Mouse (Mus musculus) lung, postnatal 0 days (tissue): ENCODE measurements at regions not wholly inside any gene's neighbourhood (a gene's known extent, or its start where the extent isn't known, plus 50 kb on each side); places are given as distances from the start of the nearest gene placed in this dataset.
A peak's percentile ranks its signal among the peaks of the same experiment; 100 is the strongest.

Source experiments
- ATAC-seq: fragments of 200-750 bp; cut with Nextera tagmentation; 2 replicates; pipeline ENCODE4 v1.8.0; 2017; ENCODE audit warnings: moderate library complexity
- DNase-seq: peaks from one replicate; pipeline ENCODE4 v3.0.0-alpha.2; 2016; ENCODE audit warnings: low spot score
- H3K27ac ChIP-seq: fragments of 300-500 bp; sonication (generic); 2 replicates; pipeline ENCODE4 v1.5.1; 2014; ENCODE audit warnings: antibody characterized with exemption, mild to moderate bottlenecking, low read length, mixed read lengths
- H3K27me3 ChIP-seq: fragments of 300-500 bp; sonication (generic); replicated peaks from 2 replicates; pipeline ENCODE4 v1.6.1; 2014; ENCODE audit warnings: low read length, mixed read lengths; ENCODE audit not compliant: insufficient read depth
- H3K36me3 ChIP-seq: fragments of 300-500 bp; sonication (generic); 2 replicates; pipeline ENCODE4 v1.6.1; 2014; ENCODE audit warnings: low read length, mixed read lengths; ENCODE audit not compliant: insufficient read depth
- H3K4me1 ChIP-seq: fragments of 300-500 bp; sonication (generic); 2 replicates; pipeline ENCODE4 v1.6.1; 2014; ENCODE audit warnings: antibody characterized with exemption, low read depth, low read length, mixed read lengths; ENCODE audit not compliant: insufficient read depth
- H3K4me2 ChIP-seq: fragments of 300-500 bp; sonication (generic); replicated peaks from 2 replicates; pipeline ENCODE4 v1.6.1; 2014; ENCODE audit warnings: low read depth, mild to moderate bottlenecking, low read length, moderate library complexity, mixed read lengths
- H3K4me3 ChIP-seq: fragments of 300-500 bp; sonication (generic); 2 replicates; pipeline ENCODE4 v1.5.1; 2014; ENCODE audit warnings: low read depth, low read length
- H3K9ac ChIP-seq: fragments of 300-500 bp; sonication (generic); replicated peaks from 2 replicates; pipeline ENCODE4 v1.6.1; 2014; ENCODE audit warnings: low read depth, mild to moderate bottlenecking
- H3K9me3 ChIP-seq: fragments of 300-500 bp; sonication (generic); 2 replicates; pipeline ENCODE4 v1.6.1; 2016; ENCODE audit warnings: low read length, mixed read lengths
- CTCF ChIP-seq: IDR thresholded peaks from 2 replicates; pipeline ENCODE4 v1.5.1; 2016; ENCODE audit warnings: antibody characterized with exemption, mild to moderate bottlenecking
- EP300 ChIP-seq: IDR thresholded peaks from 2 replicates; pipeline ENCODE4 v1.6.1; 2016; ENCODE audit warnings: antibody characterized with exemption, mild to moderate bottlenecking, control low read depth
- WGBS: fragments of 180-500 bp; shearing (Covaris S2); extraction: QIAGEN DNeasy Blood & Tissue Kit; methylation state at CpG from one replicate; pipeline ENCODE4 v1.1.7; 2014; 5-methylcytosine and 5-hydroxymethylcytosine counted together

DNA sequence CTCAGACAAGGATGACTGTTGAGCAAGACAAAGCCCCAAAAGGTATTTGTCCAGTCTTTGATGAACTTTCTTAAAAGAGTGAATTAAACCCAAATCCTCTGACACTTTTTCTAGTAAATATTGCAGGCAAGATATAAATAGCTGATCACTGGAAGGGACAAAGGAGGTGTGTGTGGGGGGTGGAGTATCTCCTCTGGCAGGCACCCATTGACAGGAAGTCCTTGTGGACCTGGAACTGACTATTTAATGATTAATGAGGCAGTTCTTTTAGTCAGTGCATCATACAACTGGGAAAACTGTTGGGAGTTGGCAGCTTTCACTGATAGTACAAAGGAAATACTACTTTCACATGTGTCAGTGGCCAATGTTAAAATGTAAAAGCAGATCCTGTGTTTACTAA, 457.1 kb downstream of the Pid1 start:
- DNase-seq = no peak
- no peaks in the 10 kb centered on the region for H3K9me3 ChIP-seq
- no peaks in the 10 kb centered on the region for H3K4me1 ChIP-seq
- no peak overlapping the region for H3K4me2 ChIP-seq
- no peak overlapping the region for H3K27ac ChIP-seq
- TF ChIP-seq CTCF (no peak), EP300 (no peak)
- no peak overlapping the region for H3K9ac ChIP-seq
- ATAC-seq = no peak
- no peak overlapping the region for H3K4me3 ChIP-seq
- no peaks in the 10 kb centered on the region for H3K27me3 ChIP-seq
- H3K36me3 ChIP-seq = no peaks in the 10 kb centered on the region

DNA sequence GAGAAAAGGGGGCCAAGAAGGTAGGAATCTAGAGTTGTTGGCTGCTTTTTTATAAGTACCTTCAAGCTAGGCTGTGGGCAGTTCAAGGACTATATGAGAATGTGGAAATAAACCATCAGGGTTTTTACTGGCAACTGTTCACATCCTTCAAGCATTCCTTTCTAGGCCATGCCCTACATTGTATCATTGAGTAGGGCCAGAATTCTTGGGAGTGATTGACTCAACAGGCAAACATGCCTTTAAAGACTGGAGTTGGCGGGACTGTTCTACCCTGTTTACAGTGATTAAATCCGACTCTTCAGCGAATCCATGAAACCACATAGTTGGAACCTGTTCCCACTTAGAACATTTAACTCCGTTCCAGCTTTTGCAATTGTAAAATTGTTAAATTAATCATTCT, 463.8 kb downstream of the Pid1 start:
- ATAC-seq = peak; percentile 77; the same call in 1 of the 2 replicates
- no peak overlapping the region for H3K9ac ChIP-seq
- H3K4me3 ChIP-seq = no peak overlapping the region
- no peak overlapping the region for H3K27ac ChIP-seq
- H3K4me1 ChIP-seq = no peaks in the 10 kb centered on the region
- 74% methylated on average over 4 of the region's 4 CpGs for WGBS
- TF ChIP-seq CTCF (no peak), EP300 (peak; percentile 39; the same call in 1 of the 2 replicates)
- no peaks in the 10 kb centered on the region for H3K27me3 ChIP-seq
- peak; percentile 60 for DNase-seq
- no peak overlapping the region for H3K4me2 ChIP-seq
- H3K36me3 ChIP-seq = no peaks in the 10 kb centered on the region
- no peaks in the 10 kb centered on the region for H3K9me3 ChIP-seq

DNA sequence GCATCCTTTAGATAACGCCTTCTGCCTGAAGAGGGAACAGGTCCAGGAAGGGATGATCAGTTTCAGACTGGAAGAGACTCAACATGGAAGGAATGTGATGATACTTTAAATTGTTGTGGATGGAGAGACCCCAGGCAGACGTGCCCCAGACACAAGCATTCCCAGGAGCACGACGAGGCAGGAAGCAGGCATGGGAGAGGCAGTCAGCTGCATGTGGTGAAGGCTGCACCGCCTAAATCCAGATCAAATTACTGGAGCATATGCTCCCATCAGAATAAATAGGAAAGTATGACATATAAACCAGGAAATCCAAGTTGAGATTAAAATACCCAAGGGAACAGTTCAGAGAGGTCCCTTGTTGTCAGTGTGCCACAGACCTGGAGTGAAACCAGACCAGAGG, 467.3 kb downstream of the Pid1 start:
- 25% methylated on average over 5 of the region's 5 CpGs for WGBS
- no peaks in the 10 kb centered on the region for H3K4me1 ChIP-seq
- no peaks in the 10 kb centered on the region for H3K27me3 ChIP-seq
- H3K27ac ChIP-seq = no peak overlapping the region
- H3K4me3 ChIP-seq = no peak overlapping the region
- H3K9ac ChIP-seq = no peak overlapping the region
- H3K9me3 ChIP-seq = no peaks in the 10 kb centered on the region
- no peak for ATAC-seq
- TF ChIP-seq CTCF (no peak), EP300 (no peak)
- no peak for DNase-seq
- no peak overlapping the region for H3K4me2 ChIP-seq
- H3K36me3 ChIP-seq = no peaks in the 10 kb centered on the region

DNA sequence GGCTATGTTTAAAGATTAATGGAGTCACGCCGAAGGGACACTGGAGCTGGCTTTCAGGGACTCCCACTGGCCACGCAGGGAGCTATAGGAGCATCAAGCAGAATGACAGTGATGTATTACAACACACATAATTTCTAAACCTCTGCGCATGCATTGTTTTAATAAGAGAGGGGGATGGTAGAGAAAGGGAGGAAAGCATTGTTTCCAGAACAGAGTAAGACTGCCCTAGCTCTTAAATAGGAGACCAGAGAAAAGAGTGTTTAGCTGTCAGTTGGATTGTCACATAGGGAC, 471.1 kb upstream of the Sphkap start:
- no peak for TF ChIP-seq EP300
- TF ChIP-seq CTCF = no peak
- Histone ChIP-seq H3K27me3 (no peaks in the 10 kb centered on the region), H3K9me3 (no peaks in the 10 kb centered on the region), H3K27ac (no peak overlapping the region), H3K4me3 (no peak overlapping the region), H3K4me2 (no peak overlapping the region), H3K36me3 (no peaks in the 10 kb centered on the region), H3K4me1 (no peaks in the 10 kb centered on the region), H3K9ac (no peak overlapping the region)
- DNase-seq = no peak
- ATAC-seq = no peak
- WGBS = 65% methylated on average over 4 of the region's 4 CpGs

- DNase-seq (no peak), ATAC-seq (no peak)
- 72% methylated on average over 8 of the region's 8 CpGs for WGBS
- Histone ChIP-seq H3K4me3 (no peak overlapping the region), H3K9me3 (no peaks in the 10 kb centered on the region), H3K27ac (no peak overlapping the region), H3K27me3 (no peaks in the 10 kb centered on the region), H3K4me1 (no peaks in the 10 kb centered on the region), H3K9ac (no peak overlapping the region), H3K36me3 (no peaks in the 10 kb centered on the region), H3K4me2 (no peak overlapping the region)
- no peak for TF ChIP-seq CTCF
- TF ChIP-seq EP300 = no peak
Observed at GRCm38 (mm10) chr1:83878330-83879108, 470.5 kb upstream of the Sphkap start.

GRCm38 (mm10) chr1:83870853-83871567, 463.0 kb upstream of the Sphkap start:
- Histone ChIP-seq H3K9ac (no peak overlapping the region), H3K9me3 (no peaks in the 10 kb centered on the region), H3K4me3 (no peak overlapping the region), H3K4me1 (no peaks in the 10 kb centered on the region), H3K27ac (no peak overlapping the region), H3K4me2 (no peak overlapping the region), H3K27me3 (no peaks in the 10 kb centered on the region), H3K36me3 (no peaks in the 10 kb centered on the region)
- DNase-seq (no peak), ATAC-seq (no peak)
- TF ChIP-seq CTCF (no peak), EP300 (no peak)
- 61% methylated on average over 5 of the region's 5 CpGs for WGBS
